Mouse (Mus musculus) heart, postnatal 14 days (tissue): ENCODE measurements around the gene Klhdc9. TPM values are rescaled to one million over a fixed set of nuclear protein-coding genes. Genes with fewer than 3 reads are reported as not detected.

Experiments used
- DNase-seq, 2 experiments: peaks; one replicate each; pipeline ENCODE4 v3.0.0; 2021 to 2022
- intact Hi-C: fragments of 180-260 bp; cut with DNase I; formaldehyde crosslinking; loops from one replicate; pipeline ENCODE4 v1.15.1; 2025
- total RNA-seq, 2 experiments: library from RNA; stranded (reverse); gene quantifications; 2 replicates each; pipeline ENCODE4 v1.2.3; 2021

Klhdc9 gene
- total RNA-seq, 2 experiments from 2014 or later, result 0.17 TPM; not detected in 1

DNA sequence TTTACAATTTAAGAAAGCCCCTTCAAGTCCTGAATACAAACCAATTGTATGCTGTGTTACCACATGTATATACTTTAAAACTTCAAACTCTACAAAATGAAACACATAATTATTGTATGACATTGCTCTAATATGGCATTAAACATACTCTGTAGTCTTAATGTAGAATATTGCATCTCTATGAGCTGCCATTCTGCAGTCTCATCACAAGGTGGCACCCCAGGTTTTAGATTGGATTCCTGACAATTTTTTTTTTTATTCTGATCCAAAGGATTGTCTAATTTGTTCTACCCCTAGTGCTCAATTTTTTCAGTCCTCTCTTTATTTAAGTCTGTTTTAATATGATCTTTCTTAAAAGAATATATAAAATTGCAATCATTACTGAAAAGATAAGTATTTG is 39.2 kb downstream of the Klhdc9 start:
- intact Hi-C loops, result no loop called here
- peak in 1 of 2 experiments; percentile 38 for DNase-seq

- intact Hi-C loops, result no loop called here
- no peak for DNase-seq
Observed at GRCm38 (mm10) chr1:171320151-171320550, 40.4 kb downstream of the Klhdc9 start.

- DNase-seq, result no peak
- intact Hi-C loops, result no loop called here
Observed at GRCm38 (mm10) chr1:171319748-171320147, 40.9 kb downstream of the Klhdc9 start.

GRCm38 (mm10) chr1:171309321-171309720 is 51.3 kb downstream of the Klhdc9 start:
- intact Hi-C loops, result no loop called here

More at GRCm38 (mm10) chr1:171309321-171309720, 51.3 kb downstream of the Klhdc9 start:
- no peak for DNase-seq

Other genes starting within 250 kb of the Klhdc9 start
- 1 to 10 TPM in 1 of 2 experiments, under 1 TPM in 1; 1.00 to 2.1 TPM for gene Cfap126, start 246.9 kb downstream of the Klhdc9 start, total RNA-seq
- gene Sdhc, start 210.2 kb downstream of the Klhdc9 start, total RNA-seq, result 1,000 to 10,000 TPM; 1,008 to 1,038 TPM
- 10 to 100 TPM in 1 of 2 experiments, not detected in 1; 18.9 TPM for gene Mpz, start 210.1 kb downstream of the Klhdc9 start, total RNA-seq
- 100 to 1,000 TPM; 180 to 188 TPM for gene Pcp4l1, start 164.5 kb downstream of the Klhdc9 start, total RNA-seq
- under 1 TPM in 1 of 2 experiments, not detected in 1; 0.14 TPM for gene Nr1i3, start 146.8 kb downstream of the Klhdc9 start, total RNA-seq
- gene Tomm40l, start 138.3 kb downstream of the Klhdc9 start, total RNA-seq, result 10 to 100 TPM; 86.2 to 92.8 TPM
- 1 to 10 TPM; 1.6 to 4.0 TPM for gene Apoa2, start 135.7 kb downstream of the Klhdc9 start, total RNA-seq
- 10 to 100 TPM; 10.2 to 11.6 TPM for gene Fcer1g, start 126.4 kb downstream of the Klhdc9 start, total RNA-seq
- gene Adamts4, start 110.4 kb downstream of the Klhdc9 start, total RNA-seq, result 1 to 10 TPM; 2.9 to 3.6 TPM
- gene Ndufs2, start 109.4 kb downstream of the Klhdc9 start, total RNA-seq, result 1,000 to 10,000 TPM; 1,236 to 1,272 TPM
- gene B4galt3, start 90.5 kb downstream of the Klhdc9 start, total RNA-seq, result 10 to 100 TPM; 19.5 to 25.7 TPM
- gene Ppox, start 79.6 kb downstream of the Klhdc9 start, total RNA-seq, result 10 to 100 TPM; 16.4 to 21.3 TPM
- 10 to 100 TPM; 20.0 to 22.4 TPM for gene Usp21, start 72.8 kb downstream of the Klhdc9 start, total RNA-seq
- 10 to 100 TPM; 82.9 to 88.2 TPM for gene Ufc1, start 65.8 kb downstream of the Klhdc9 start, total RNA-seq
- 10 to 100 TPM; 24.4 to 25.9 TPM for gene Dedd, start 31.7 kb downstream of the Klhdc9 start, total RNA-seq
- gene Nit1, start 15.2 kb downstream of the Klhdc9 start, total RNA-seq, result 10 to 100 TPM; 20.0 to 24.6 TPM
- gene Pfdn2, start 15.1 kb downstream of the Klhdc9 start, total RNA-seq, result 10 to 100 TPM; 63.7 to 74.3 TPM
- gene Nectin4, start 9.3 kb upstream of the Klhdc9 start, total RNA-seq, result under 1 TPM; 0.14 to 0.15 TPM
- gene Arhgap30, start 28.2 kb upstream of the Klhdc9 start, total RNA-seq, result 1 to 10 TPM; 2.3 to 4.5 TPM
- gene Usf1, start 50.5 kb upstream of the Klhdc9 start, total RNA-seq, result 10 to 100 TPM; 42.3 to 46.1 TPM
- gene Tstd1, start 58.1 kb upstream of the Klhdc9 start, total RNA-seq, result 1 to 10 TPM; 2.2 to 2.5 TPM
- 10 to 100 TPM; 46.3 to 48.9 TPM for gene F11r, start 76.7 kb upstream of the Klhdc9 start, total RNA-seq
- gene Alyref2, start 142.7 kb upstream of the Klhdc9 start, total RNA-seq, result 1 to 10 TPM; 2.8 to 3.2 TPM
- not detected for gene Itln1, start 174.5 kb upstream of the Klhdc9 start, total RNA-seq
- gene Cd244a, start 198.4 kb upstream of the Klhdc9 start, total RNA-seq, result under 1 TPM; 0.38 to 0.41 TPM
- under 1 TPM; 0.26 to 0.66 TPM for gene Ly9, start 246.6 kb upstream of the Klhdc9 start, total RNA-seq